Mouse (Mus musculus) ES-Bruce4 (cell line): ENCODE results near the gene Eps15l1.

Experiments used
- CTCF ChIP-seq: IDR thresholded peaks from one replicate; pipeline ENCODE4 v1.8.1; 2011; ENCODE audit warnings: low read depth, low read length
- EP300 ChIP-seq: IDR thresholded peaks from 2 replicates; pipeline ENCODE4 v1.6.1; 2011; ENCODE audit warnings: low read depth, low read length; ENCODE audit not compliant: insufficient read depth
- POLR2A ChIP-seq: IDR thresholded peaks from one replicate; pipeline ENCODE4 v1.8.1; 2011; ENCODE audit warnings: low read length; ENCODE audit not compliant: insufficient read depth

- TF ChIP-seq EP300 (no peak), POLR2A (no peak), CTCF (no peak)
Measured at GRCm38 (mm10) chr8:72469243-72469642, 48.0 kb upstream of the Eps15l1 start.
